Mouse (Mus musculus): ENCODE data around the gene Unc5c. TPM values are rescaled to one million over a fixed set of nuclear protein-coding genes. Genes with fewer than 3 reads are reported as not detected.

Unc5c gene
- total and polyA plus RNA-seq, 2 experiments from 2014 or later: 9.2 to 28.3 TPM

DNA sequence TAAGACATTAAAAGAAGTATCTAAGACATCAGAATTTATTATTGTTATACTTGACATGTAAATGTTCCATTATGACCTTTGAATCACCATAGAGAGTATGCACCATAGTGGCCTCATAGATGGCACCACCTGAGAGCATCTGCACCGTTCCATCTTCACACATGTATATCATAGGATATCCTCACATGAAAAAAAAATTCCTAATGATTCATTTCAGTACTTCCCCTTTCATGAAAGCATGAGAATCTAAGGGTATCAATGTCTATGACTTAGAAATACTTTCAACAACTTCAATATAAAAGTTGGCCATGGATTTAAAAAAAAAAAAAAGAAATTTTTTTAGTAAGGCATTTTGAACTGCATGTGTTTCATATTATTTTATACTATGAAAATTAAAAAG lies 25.6 kb downstream of the Unc5c start:
- no peak for ATAC-seq
- DNase-seq: no peak
- TF ChIP-seq CTCF (IDR thresholded peaks at IDR 0.05; ENCODE audit: low read depth): no peak
- H3K27me3 ChIP-seq (ENCODE audit: insufficient read depth, low read length): no peaks in the 10 kb centered on the region
- WGBS: 92% methylated on average over 1 of the region's 1 CpGs
- no peak overlapping the region for H3K4me2 ChIP-seq (ENCODE audit: low read depth)
- no peak overlapping the region for H3K9ac ChIP-seq
- no peaks in the 10 kb centered on the region for H3K9me3 ChIP-seq (ENCODE audit: low read length)
- H3K36me3 ChIP-seq (ENCODE audit: insufficient read depth): no peaks in the 10 kb centered on the region
- H3K4me3 ChIP-seq (ENCODE audit: low read depth, low read length): no peak overlapping the region
- H3K27ac ChIP-seq (ENCODE audit: low read depth, low read length): no peak overlapping the region
- no peaks in the 10 kb centered on the region for H3K4me1 ChIP-seq (ENCODE audit: insufficient read depth)

DNA sequence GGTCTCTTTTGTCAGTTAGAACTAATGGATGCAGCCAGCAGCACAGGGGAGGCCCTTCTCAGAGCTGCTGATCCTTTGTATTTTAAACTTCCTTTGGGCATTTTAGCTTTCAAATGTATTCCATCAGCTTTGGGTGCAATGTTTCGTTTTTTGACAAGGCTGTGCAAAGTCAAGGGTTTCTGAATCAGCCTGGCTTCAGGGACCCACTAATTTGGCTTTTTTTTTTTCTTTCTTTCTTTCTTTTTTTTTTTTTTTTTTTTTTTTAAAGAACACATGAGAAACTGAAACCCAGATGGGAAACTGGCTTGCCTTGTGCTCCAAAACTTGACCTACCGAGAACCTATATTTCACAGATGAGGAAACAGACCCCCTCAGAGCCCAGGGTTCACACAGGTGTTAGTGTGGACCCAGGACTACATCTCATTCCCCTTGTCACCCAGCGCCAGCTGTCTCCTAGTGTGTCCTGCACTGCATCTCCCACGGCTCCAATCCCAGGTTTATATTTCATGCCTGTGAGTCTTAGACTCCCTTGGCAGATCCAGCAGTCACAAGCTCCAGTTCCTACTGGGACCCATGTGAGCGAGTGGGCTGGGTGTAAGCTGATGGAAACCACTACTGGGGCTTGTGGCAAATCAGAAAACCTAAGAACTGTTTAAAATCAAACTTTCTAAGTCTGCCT lies 26.4 kb downstream of the Unc5c start:
- Histone ChIP-seq H3K4me3 (ENCODE audit: low read depth, low read length) (no peak overlapping the region), H3K4me1 (ENCODE audit: insufficient read depth) (no peaks in the 10 kb centered on the region), H3K27me3 (ENCODE audit: insufficient read depth, low read length) (no peaks in the 10 kb centered on the region), H3K36me3 (ENCODE audit: insufficient read depth) (no peaks in the 10 kb centered on the region), H3K9me3 (ENCODE audit: low read length) (no peaks in the 10 kb centered on the region), H3K9ac (no peak overlapping the region), H3K27ac (ENCODE audit: low read depth, low read length) (no peak overlapping the region), H3K4me2 (ENCODE audit: low read depth) (no peak overlapping the region)
- no peak for TF ChIP-seq CTCF (IDR thresholded peaks at IDR 0.05; ENCODE audit: low read depth)
- ATAC-seq (no peak), DNase-seq (no peak)
- 38% methylated on average over 5 of the region's 5 CpGs for WGBS

DNA sequence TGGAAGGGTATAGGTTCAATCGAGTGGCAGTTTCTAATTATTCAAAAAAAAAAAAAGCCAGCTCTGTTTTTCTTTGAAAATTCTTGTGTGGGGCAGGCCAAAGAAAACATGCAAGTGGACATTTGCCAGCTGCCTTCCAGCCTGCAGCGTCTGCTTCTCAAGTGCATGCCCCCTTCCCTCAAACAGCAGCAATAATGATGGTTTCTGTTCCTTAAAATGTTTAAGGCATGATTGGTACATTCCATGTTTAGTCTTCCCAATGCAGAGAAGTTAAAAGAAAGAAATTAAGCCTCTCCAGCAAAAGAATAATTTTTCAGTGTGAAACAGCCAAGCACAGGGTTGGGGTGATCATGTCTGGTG lies 26.9 kb downstream of the Unc5c start:
- Histone ChIP-seq H3K4me1 (ENCODE audit: insufficient read depth) (no peaks in the 10 kb centered on the region), H3K36me3 (ENCODE audit: insufficient read depth) (no peaks in the 10 kb centered on the region), H3K9me3 (ENCODE audit: low read length) (no peaks in the 10 kb centered on the region), H3K9ac (no peak overlapping the region), H3K27ac (ENCODE audit: low read depth, low read length) (no peak overlapping the region), H3K27me3 (ENCODE audit: insufficient read depth, low read length) (no peaks in the 10 kb centered on the region), H3K4me3 (ENCODE audit: low read depth, low read length) (no peak overlapping the region), H3K4me2 (ENCODE audit: low read depth) (no peak overlapping the region)
- no peak for TF ChIP-seq CTCF (IDR thresholded peaks at IDR 0.05; ENCODE audit: low read depth)
- no peak for DNase-seq
- WGBS: 21% methylated on average over 2 of the region's 2 CpGs
- ATAC-seq: no peak

DNA sequence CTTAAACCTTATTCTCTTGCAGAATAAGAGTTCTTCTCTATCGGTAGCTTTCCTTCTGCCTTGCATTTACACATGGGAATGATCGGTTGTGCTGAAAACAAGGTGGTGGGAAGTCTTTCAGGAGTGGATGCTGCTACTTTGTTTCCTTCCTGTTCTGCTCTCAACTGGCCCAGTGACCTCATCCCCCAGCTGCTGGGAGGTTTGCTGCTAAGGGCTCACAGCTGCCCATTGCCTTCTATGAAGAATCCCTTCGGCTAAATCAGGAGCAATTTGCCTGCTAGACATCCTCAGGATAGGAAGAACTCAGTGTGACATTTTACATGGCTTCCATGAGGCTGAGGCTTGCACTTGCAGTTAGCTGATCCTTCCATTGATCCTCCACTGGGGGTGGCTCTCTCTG lies 28.0 kb downstream of the Unc5c start:
- H3K9me3 ChIP-seq (ENCODE audit: low read length): no peaks in the 10 kb centered on the region
- 73% methylated on average over 3 of the region's 3 CpGs for WGBS
- no peak for DNase-seq
- no peak overlapping the region for H3K9ac ChIP-seq
- no peaks in the 10 kb centered on the region for H3K36me3 ChIP-seq (ENCODE audit: insufficient read depth)
- no peak for ATAC-seq
- H3K4me1 ChIP-seq (ENCODE audit: insufficient read depth): no peaks in the 10 kb centered on the region
- no peak overlapping the region for H3K4me3 ChIP-seq (ENCODE audit: low read depth, low read length)
- H3K27ac ChIP-seq (ENCODE audit: low read depth, low read length): no peak overlapping the region
- no peak for TF ChIP-seq CTCF (IDR thresholded peaks at IDR 0.05; ENCODE audit: low read depth)
- no peaks in the 10 kb centered on the region for H3K27me3 ChIP-seq (ENCODE audit: insufficient read depth, low read length)
- no peak overlapping the region for H3K4me2 ChIP-seq (ENCODE audit: low read depth)

DNA sequence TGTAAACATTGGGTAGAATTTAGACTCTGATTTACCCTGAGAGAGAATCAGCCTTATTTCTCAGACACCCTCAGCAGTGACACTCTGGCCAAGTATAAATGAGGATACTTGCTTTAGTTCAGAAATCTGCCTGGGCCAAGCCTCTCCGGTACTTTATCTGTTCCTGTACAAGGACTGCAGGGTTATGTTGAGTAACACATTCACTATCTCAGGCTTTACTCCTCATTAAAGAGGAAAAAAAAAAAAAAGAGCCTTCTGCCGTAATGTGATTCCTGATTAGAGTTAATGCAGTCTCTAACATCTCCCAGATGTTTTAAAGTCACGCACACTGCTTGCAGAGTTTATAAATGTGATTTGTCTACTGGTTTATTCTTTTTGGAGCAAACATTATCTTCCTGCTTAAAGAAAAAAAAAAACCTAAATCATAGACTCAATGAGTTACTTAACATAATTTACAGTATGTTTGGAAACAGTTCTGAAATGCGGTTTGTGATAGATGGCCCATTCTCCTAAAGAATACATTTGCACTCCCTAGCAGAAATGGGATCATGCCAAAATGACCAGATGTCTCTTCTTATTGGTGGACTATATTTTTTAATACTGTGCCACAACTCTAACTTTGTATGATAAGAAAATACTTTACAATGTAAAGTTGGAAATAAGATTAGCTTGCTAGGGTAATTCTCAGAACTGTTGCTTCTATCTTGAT lies 33.5 kb downstream of the Unc5c start:
- ATAC-seq (no peak), DNase-seq (no peak)
- H3K4me3 ChIP-seq (ENCODE audit: low read depth, low read length): no peak overlapping the region
- H3K9me3 ChIP-seq (ENCODE audit: low read length): no peaks in the 10 kb centered on the region
- H3K9ac ChIP-seq: no peak overlapping the region
- H3K27ac ChIP-seq (ENCODE audit: low read depth, low read length): no peak overlapping the region
- no peak for TF ChIP-seq CTCF (IDR thresholded peaks at IDR 0.05; ENCODE audit: low read depth)
- no peaks in the 10 kb centered on the region for H3K4me1 ChIP-seq (ENCODE audit: insufficient read depth)
- no peak overlapping the region for H3K4me2 ChIP-seq (ENCODE audit: low read depth)
- no peaks in the 10 kb centered on the region for H3K36me3 ChIP-seq (ENCODE audit: insufficient read depth)
- WGBS: 72% methylated on average over 4 of the region's 4 CpGs
- no peaks in the 10 kb centered on the region for H3K27me3 ChIP-seq (ENCODE audit: insufficient read depth, low read length)

GRCm38 (mm10) chr3:141501845-141502505 lies 37.0 kb downstream of the Unc5c start:
- Histone ChIP-seq H3K27me3 (ENCODE audit: insufficient read depth, low read length) (no peaks in the 10 kb centered on the region), H3K4me2 (ENCODE audit: low read depth) (no peak overlapping the region), H3K9me3 (ENCODE audit: low read length) (no peaks in the 10 kb centered on the region), H3K4me3 (ENCODE audit: low read depth, low read length) (no peak overlapping the region), H3K4me1 (ENCODE audit: insufficient read depth) (no peaks in the 10 kb centered on the region), H3K36me3 (ENCODE audit: insufficient read depth) (no peaks in the 10 kb centered on the region), H3K27ac (ENCODE audit: low read depth, low read length) (no peak overlapping the region), H3K9ac (no peak overlapping the region)
- DNase-seq (no peak), ATAC-seq (no peak)
- 65% methylated on average over 4 of the region's 4 CpGs for WGBS
- TF ChIP-seq CTCF (IDR thresholded peaks at IDR 0.05; ENCODE audit: low read depth): no peak

DNA sequence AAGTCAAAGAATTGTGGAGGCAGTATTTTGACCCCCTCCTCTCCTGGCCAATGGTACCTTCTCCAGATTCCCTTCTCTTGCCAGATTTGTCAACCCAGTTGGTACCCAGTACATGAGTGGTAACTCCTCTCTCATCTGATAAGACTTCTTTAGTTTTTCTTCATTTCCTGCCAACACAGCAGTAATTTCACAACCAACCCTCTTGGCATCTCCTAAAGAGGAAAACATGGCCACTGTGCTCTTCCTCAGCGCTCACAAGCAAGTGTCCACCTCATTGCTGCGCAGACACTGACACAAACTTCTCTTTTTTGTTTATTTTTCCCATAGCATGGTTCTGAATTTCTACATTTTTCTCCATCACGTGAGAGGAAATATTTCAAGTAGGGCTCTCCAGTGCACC lies 38.3 kb downstream of the Unc5c start:
- Histone ChIP-seq H3K4me2 (ENCODE audit: low read depth) (no peak overlapping the region), H3K4me3 (ENCODE audit: low read depth, low read length) (no peak overlapping the region), H3K9ac (no peak overlapping the region), H3K27me3 (ENCODE audit: insufficient read depth, low read length) (no peaks in the 10 kb centered on the region), H3K9me3 (ENCODE audit: low read length) (no peaks in the 10 kb centered on the region), H3K4me1 (ENCODE audit: insufficient read depth) (no peaks in the 10 kb centered on the region), H3K27ac (ENCODE audit: low read depth, low read length) (no peak overlapping the region), H3K36me3 (ENCODE audit: insufficient read depth) (no peaks in the 10 kb centered on the region)
- no peak for DNase-seq
- TF ChIP-seq CTCF (IDR thresholded peaks at IDR 0.05; ENCODE audit: low read depth): no peak
- no peak for ATAC-seq
- WGBS: 92% methylated on average over 3 of the region's 3 CpGs
